Mouse (Mus musculus) MEL (cell line): ENCODE measurements around the gene Clec16a. TPM values are rescaled to one million over a fixed set of nuclear protein-coding genes. Genes with fewer than 3 reads are reported as not detected.

Source experiments
- DNase-seq: peaks from one replicate; pipeline ENCODE4 v3.0.0; 2011; ENCODE audit warnings: low read depth, low spot score
- H3K27ac ChIP-seq: 2 replicates; pipeline ENCODE4 v1.5.1; 2012; ENCODE audit warnings: low read depth, mild to moderate bottlenecking, control low read depth, low read length, moderate library complexity; ENCODE audit not compliant: control insufficient read depth
- H3K27me3 ChIP-seq, 2 experiments: fragments of 150-350 bp in 1 of 2; sonication (generic) in 1 of 2; 2 replicates each; pipeline ENCODE4 v1.6.1; 2012; ENCODE audit warnings: low read length in 2 of 2, mild to moderate bottlenecking in 2 of 2, improper control_type of control experiment in 1 of 2, moderate library complexity in 1 of 2; ENCODE audit not compliant: insufficient read depth in 2 of 2, control insufficient read depth in 1 of 2
- H3K36me3 ChIP-seq, 2 experiments: 2 replicates each; pipeline ENCODE4 v1.6.1; 2012 to 2014; ENCODE audit warnings: low read length in 2 of 2, improper control_type of control experiment in 1 of 2, inconsistent platforms in 1 of 2, mild to moderate bottlenecking in 1 of 2; ENCODE audit not compliant: insufficient read depth in 2 of 2, control insufficient read depth in 1 of 2
- H3K4me1 ChIP-seq, 2 experiments: fragments of 150-350 bp in 1 of 2; sonication (generic) in 1 of 2; 2 replicates each; pipeline ENCODE4 v1.6.1; 2012; ENCODE audit warnings: low read length in 2 of 2, improper control_type of control experiment in 1 of 2, mild to moderate bottlenecking in 1 of 2; ENCODE audit not compliant: insufficient read depth in 2 of 2, control insufficient read depth in 1 of 2
- H3K4me3 ChIP-seq, 2 experiments: fragments of 150-350 bp in 1 of 2; sonication (generic) in 1 of 2; 2 replicates each; pipeline ENCODE4 v1.5.1; 2012; ENCODE audit warnings: low read depth in 2 of 2, low read length in 2 of 2, mild to moderate bottlenecking in 2 of 2, moderate library complexity in 2 of 2, control low read depth in 1 of 2, improper control_type of control experiment in 1 of 2; ENCODE audit not compliant: control insufficient read depth in 1 of 2, insufficient read depth in 1 of 2
- H3K79me2 ChIP-seq: 2 replicates; pipeline ENCODE4 v1.6.1; 2012; ENCODE audit warnings: mild to moderate bottlenecking, low read length, moderate library complexity; ENCODE audit not compliant: control insufficient read depth, poor library complexity, insufficient read depth
- H3K9ac ChIP-seq: 2 replicates; pipeline ENCODE4 v1.6.1; 2012; ENCODE audit warnings: low read depth, mild to moderate bottlenecking, control low read depth, low read length, moderate library complexity; ENCODE audit not compliant: control insufficient read depth, poor library complexity, severe bottlenecking
- H3K9me3 ChIP-seq: fragments of 150-350 bp; sonication (generic); replicated peaks from 2 replicates; pipeline ENCODE4 v1.6.1; 2012; ENCODE audit warnings: mild to moderate bottlenecking, low read length, improper control_type of control experiment, moderate library complexity; ENCODE audit not compliant: insufficient read depth
- BHLHE40 ChIP-seq: IDR thresholded peaks from 2 replicates; pipeline ENCODE4 v1.6.1; 2012; ENCODE audit warnings: low read depth, mild to moderate bottlenecking, inconsistent platforms, low read length, improper control_type of control experiment, borderline replicate concordance
- CTCF ChIP-seq, 3 experiments: IDR thresholded peaks in 2 of 3; conservative IDR thresholded peaks in 1 of 3; 2 replicates each; pipeline ENCODE4 v1.5.1; 2011 to 2012; ENCODE audit warnings: low read length in 3 of 3, low read depth in 2 of 3, mild to moderate bottlenecking in 2 of 3, improper control_type of control experiment in 1 of 3, inconsistent platforms in 1 of 3, mixed read lengths in 1 of 3, moderate library complexity in 1 of 3; ENCODE audit not compliant: control insufficient read depth in 1 of 3, insufficient read depth in 1 of 3, poor library complexity in 1 of 3, severe bottlenecking in 1 of 3
- ELF1 ChIP-seq: IDR thresholded peaks from 2 replicates; pipeline ENCODE4 v1.6.1; 2014; ENCODE audit warnings: low read depth, mild to moderate bottlenecking, inconsistent platforms, low read length, improper control_type of control experiment, moderate library complexity
- EP300 ChIP-seq, 2 experiments: IDR thresholded peaks; 2 replicates each; pipeline ENCODE4 v1.6.1; 2011; ENCODE audit warnings: improper control_type of control experiment in 2 of 2, low read length in 2 of 2, low read depth in 1 of 2, mild to moderate bottlenecking in 1 of 2
- GABPA ChIP-seq: IDR thresholded peaks from 2 replicates; pipeline ENCODE4 v1.6.1; 2012; ENCODE audit warnings: low read depth, mild to moderate bottlenecking, inconsistent platforms, low read length, improper control_type of control experiment, moderate library complexity
- JUND ChIP-seq: IDR thresholded peaks from 2 replicates; pipeline ENCODE4 v1.6.1; 2011; ENCODE audit warnings: low read depth, mild to moderate bottlenecking, improper control_type of control experiment, low read length
- MAX ChIP-seq: IDR thresholded peaks from 2 replicates; pipeline ENCODE4 v1.6.1; 2011; ENCODE audit warnings: low read length, improper control_type of control experiment
- NELFE ChIP-seq: IDR thresholded peaks from 2 replicates; pipeline ENCODE4 v1.6.1; 2011; ENCODE audit warnings: low read depth, low read length, improper control_type of control experiment
- NRF1 ChIP-seq: IDR thresholded peaks from 2 replicates; pipeline ENCODE4 v1.6.1; 2014; ENCODE audit warnings: low read depth, mild to moderate bottlenecking, inconsistent platforms, low read length, improper control_type of control experiment, moderate library complexity; ENCODE audit not compliant: poor library complexity, insufficient read depth, severe bottlenecking
- RCOR1 ChIP-seq: IDR thresholded peaks from 2 replicates; pipeline ENCODE4 v1.6.1; 2012; ENCODE audit warnings: low read depth, mild to moderate bottlenecking, inconsistent platforms, low read length, improper control_type of control experiment
- SIN3A ChIP-seq: IDR thresholded peaks from 2 replicates; pipeline ENCODE4 v1.6.1; 2012; ENCODE audit warnings: low read length, improper control_type of control experiment, inconsistent platforms
- TAL1 ChIP-seq: IDR thresholded peaks from 2 replicates; pipeline ENCODE4 v1.6.1; 2012; ENCODE audit warnings: mild to moderate bottlenecking, inconsistent platforms, low read length, moderate library complexity, mixed read lengths
- TBP ChIP-seq: IDR thresholded peaks from 2 replicates; pipeline ENCODE4 v1.8.0; 2011; ENCODE audit warnings: low read depth, low read length, improper control_type of control experiment
- TCF12 ChIP-seq: IDR thresholded peaks from 2 replicates; pipeline ENCODE4 v1.6.1; 2014; ENCODE audit warnings: low read depth, mild to moderate bottlenecking, inconsistent platforms, low read length, improper control_type of control experiment, moderate library complexity
- USF1 ChIP-seq: IDR thresholded peaks from 2 replicates; pipeline ENCODE4 v1.6.1; 2014; ENCODE audit warnings: low read depth, mild to moderate bottlenecking, inconsistent platforms, low read length, improper control_type of control experiment, moderate library complexity
- USF2 ChIP-seq, 2 experiments: IDR thresholded peaks; 2 replicates each; pipeline ENCODE4 v1.6.1; 2011 to 2012; ENCODE audit warnings: improper control_type of control experiment in 2 of 2, low read length in 2 of 2, borderline replicate concordance in 1 of 2, inconsistent platforms in 1 of 2, low read depth in 1 of 2, mild to moderate bottlenecking in 1 of 2; ENCODE audit not compliant: insufficient read depth in 1 of 2
- ZNF384 ChIP-seq: IDR thresholded peaks from 2 replicates; pipeline ENCODE4 v1.6.1; 2012; ENCODE audit warnings: low read depth, mild to moderate bottlenecking, inconsistent platforms, low read length, improper control_type of control experiment
- polyA plus RNA-seq, 2 experiments: library from polyadenylated mRNA; stranded (reverse) in 1 of 2; unstranded in 1 of 2; fragments of >175 nt in 1 of 2; fragments of >200 nt in 1 of 2; gene quantifications; 2 replicates each; pipeline versions ENCODE4 v1.2.1 to v1.2.4; 2012; ENCODE audit warnings: low replicate concordance in 2 of 2, low read depth in 1 of 2; ENCODE audit not compliant: insufficient read length in 2 of 2, insufficient read depth in 1 of 2, missing spikeins in 1 of 2
- total RNA-seq: library from RNA; depleted of rRNA; stranded (reverse); fragments of 300-350 nt; gene quantifications from 2 replicates; pipeline ENCODE4 v1.2.3, GENCODE M21; 2012

The Clec16a gene
- total and polyA plus RNA-seq, 3 experiments = 10.4 to 49.3 (median 22.1) TPM

DNA sequence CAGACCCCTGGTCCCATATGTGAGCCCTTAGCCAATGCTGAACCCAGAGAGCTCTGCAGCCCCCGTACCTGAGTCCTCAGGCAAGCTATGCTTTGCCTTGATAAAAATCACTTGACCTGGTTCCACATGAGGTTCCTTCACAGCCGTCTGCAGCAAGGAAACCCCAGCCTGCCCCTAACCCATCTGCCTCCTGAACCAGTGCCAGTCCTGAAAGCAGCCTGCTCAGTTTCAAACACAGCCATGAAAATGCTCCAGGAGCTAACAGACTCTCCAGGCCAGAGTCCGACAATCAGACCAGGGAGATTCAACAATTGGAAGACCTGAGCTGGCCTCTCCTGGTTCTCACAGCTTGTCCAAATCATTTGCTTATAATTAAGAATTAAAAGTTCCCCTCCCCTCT is 110.8 kb downstream of the Clec16a start:
- Histone ChIP-seq H3K4me1 (no peaks in the 10 kb centered on the region), H3K9me3 (no peaks in the 10 kb centered on the region), H3K36me3 (no peaks in the 10 kb centered on the region), H3K9ac (no peak overlapping the region), H3K27ac (no peak overlapping the region), H3K27me3 (no peaks in the 10 kb centered on the region), H3K4me3 (no peak overlapping the region), H3K79me2 (no peaks in the 10 kb centered on the region)
- no peak for TF ChIP-seq JUND
- no peak for TF ChIP-seq USF1
- TF ChIP-seq CTCF (IDR thresholded peaks at IDR 0.05 in 2 of 3, conservative IDR thresholded peaks at IDR 0.05 in 1 of 3; ENCODE audit: control insufficient read depth in 1 of 3, insufficient read depth in 1 of 3, low read depth in 2 of 3, low read length in 3 of 3, poor library complexity in 1 of 3, severe bottlenecking in 1 of 3) = no peak
- TF ChIP-seq RCOR1 = no peak
- TF ChIP-seq TBP = no peak
- TF ChIP-seq ZNF384 = no peak
- no peak for TF ChIP-seq NRF1
- no peak for DNase-seq

DNA sequence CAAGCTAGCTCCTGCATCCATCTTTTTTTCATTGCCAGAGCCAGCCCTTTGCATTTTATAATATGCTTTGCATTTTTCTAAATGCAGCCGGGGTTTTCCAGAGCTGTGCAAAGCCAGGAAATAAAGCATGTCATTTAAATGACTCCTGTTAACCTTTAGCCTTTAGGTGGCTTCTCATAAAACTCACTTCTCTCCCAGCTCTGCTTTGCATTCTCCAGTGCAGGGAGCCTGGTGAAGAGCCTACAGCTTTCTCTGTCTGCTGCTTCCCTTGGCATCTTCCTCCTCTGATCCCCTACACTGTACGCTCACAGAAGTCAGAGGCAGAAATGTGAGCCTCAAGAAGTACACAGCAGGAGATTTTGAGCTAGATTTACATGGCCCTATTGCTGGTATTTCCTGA is 111.3 kb downstream of the Clec16a start:
- H3K79me2 ChIP-seq = no peaks in the 10 kb centered on the region
- no peak overlapping the region for H3K27ac ChIP-seq
- H3K9ac ChIP-seq = no peak overlapping the region
- no peaks in the 10 kb centered on the region for H3K9me3 ChIP-seq
- H3K4me1 ChIP-seq = no peaks in the 10 kb centered on the region
- H3K36me3 ChIP-seq = no peaks in the 10 kb centered on the region
- H3K4me3 ChIP-seq = no peak overlapping the region
- no peak for DNase-seq
- no peaks in the 10 kb centered on the region for H3K27me3 ChIP-seq
- no peak for TF ChIP-seq JUND
- no peak for TF ChIP-seq NELFE
- no peak for TF ChIP-seq TAL1
- no peak for TF ChIP-seq GABPA
- no peak for TF ChIP-seq ZNF384

DNA sequence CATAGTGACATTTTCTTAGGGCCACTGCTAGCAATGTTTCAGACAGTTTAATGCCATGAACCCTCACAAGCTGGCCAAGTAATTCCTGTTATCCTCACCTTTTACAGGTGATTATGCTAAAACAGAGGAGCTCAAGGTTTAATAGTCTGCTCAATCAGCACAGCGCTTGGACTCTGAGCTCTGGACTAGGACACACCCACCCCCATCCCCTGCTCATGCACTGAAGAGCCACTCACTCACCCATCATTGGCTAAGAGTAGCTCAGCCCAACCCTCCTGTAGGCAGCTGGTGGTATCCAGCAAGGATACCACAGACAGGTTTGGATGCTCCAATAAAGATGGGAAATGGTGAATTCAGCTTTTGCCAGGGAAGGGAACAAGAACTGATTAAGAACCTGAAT is 111.8 kb downstream of the Clec16a start:
- TF ChIP-seq JUND (no peak), NRF1 (no peak), USF1 (no peak), USF2 (IDR thresholded peaks at IDR 0.05; ENCODE audit: borderline replicate concordance in 1 of 2, insufficient read depth in 1 of 2, low read depth in 1 of 2, low read length in 2 of 2) (no peak), BHLHE40 (no peak), EP300 (IDR thresholded peaks at IDR 0.05; ENCODE audit: low read depth in 1 of 2, low read length in 2 of 2) (no peak), TCF12 (no peak), MAX (no peak), SIN3A (no peak), ELF1 (no peak), ZNF384 (no peak)
- TF ChIP-seq, all 39 proteins: peak for 0
- Histone ChIP-seq H3K4me1 (no peaks in the 10 kb centered on the region), H3K36me3 (no peaks in the 10 kb centered on the region), H3K79me2 (no peaks in the 10 kb centered on the region), H3K4me3 (no peak overlapping the region), H3K9ac (no peak overlapping the region), H3K27ac (no peak overlapping the region), H3K27me3 (no peaks in the 10 kb centered on the region), H3K9me3 (no peaks in the 10 kb centered on the region)
- no peak for DNase-seq
